Mouse (Mus musculus) layer of hippocampus, adult 9-10 months (tissue): ENCODE measurements around the gene Tnfaip1.

Experiments used
- DNase-seq: peaks from one replicate; pipeline ENCODE4 v3.0.0; 2022; ENCODE audit warnings: low spot score

The Tnfaip1 gene

GRCm38 (mm10) chr11:78500623-78501202 is 35.4 kb downstream of the Tnfaip1 start:
- no peak for DNase-seq

GRCm38 (mm10) chr11:78499543-78499942 is 36.6 kb downstream of the Tnfaip1 start:
- no peak for DNase-seq

- DNase-seq, result no peak
Measured at GRCm38 (mm10) chr11:78499004-78499403, 37.1 kb downstream of the Tnfaip1 start, which contains the start of gene Vtn. Vtn (plus strand) TSS chr11:78499091.

- peak; percentile 83 for DNase-seq
Measured at GRCm38 (mm10) chr11:78497544-78498522, 38.3 kb downstream of the Tnfaip1 start, which contains the start of gene Sarm1. Sarm1 (minus strand) TSS chr11:78497754.

- no peak for DNase-seq
Measured at GRCm38 (mm10) chr11:78497071-78497541, 39.0 kb downstream of the Tnfaip1 start.

- DNase-seq, result no peak
Measured at GRCm38 (mm10) chr11:78495904-78496303, 40.2 kb downstream of the Tnfaip1 start.

GRCm38 (mm10) chr11:78490781-78491241 is 45.3 kb downstream of the Tnfaip1 start:
- no peak for DNase-seq

- DNase-seq, result peak; percentile 74
Measured at GRCm38 (mm10) chr11:78488168-78488567, 48.0 kb downstream of the Tnfaip1 start.

- no peak for DNase-seq
Measured at GRCm38 (mm10) chr11:78483639-78484038, 52.5 kb downstream of the Tnfaip1 start.

GRCm38 (mm10) chr11:78475289-78475688 is 60.8 kb downstream of the Tnfaip1 start:
- DNase-seq, result no peak
